12 mouse cellular contexts compared by ENCODE assay signal in genomic region chr1:78193465-78193991, GRCm38 (mm10). TPM values are rescaled to one million over a fixed set of nuclear protein-coding genes. Genes with fewer than 3 reads are reported as not detected.
DNase-seq lines count a peak whose midpoint lies in the region; ATAC-seq and TF ChIP-seq lines count a peak whose summit lies in the region.
"Had no signal": no experiment of that assay in that cellular context is flagged by ENCODE, and none has a peak within 500 bp of the region (broad histone marks: within the 10 kb centered on the region; RNA-seq: fewer than 3 reads in every experiment).

No protein-coding gene starts in this region.

- no peak for ATAC-seq in liver, postnatal 0 days
- no peak for ATAC-seq in liver, embryonic 12.5 days
- ATAC-seq in neural tube, embryonic 11.5 days (ENCODE audit: insufficient read depth, low FRiP score, low TSS enrichment) = no peak

- H3K9me3 ChIP-seq in liver, postnatal 0 days (ENCODE audit: low read length) = no peaks in the 10 kb centered on the region
- H3K9me3 ChIP-seq in liver, embryonic 12.5 days (replicated peaks) = no peaks in the 10 kb centered on the region
- no peaks in the 10 kb centered on the region for H3K9me3 ChIP-seq in limb, embryonic 10.5 days (replicated peaks)
- no peaks in the 10 kb centered on the region for H3K9me3 ChIP-seq in neural tube, embryonic 11.5 days (ENCODE audit: control insufficient read depth, low read length)

- H3K4me2 ChIP-seq in liver, postnatal 0 days (ENCODE audit: low read depth, low read length) = no peak overlapping the region
- no peak overlapping the region for H3K4me2 ChIP-seq in liver, embryonic 12.5 days
- H3K4me2 ChIP-seq in neural tube, embryonic 11.5 days (ENCODE audit: low read depth) = peak overlapping the region; percentile 78
- H3K4me2 ChIP-seq: heart, embryonic 11.5 days had no signal

- TF ChIP-seq CTCF in liver, postnatal 0 days (IDR thresholded peaks at IDR 0.05; ENCODE audit: low read depth) = no peak

- no peak overlapping the region for H3K27ac ChIP-seq in liver, postnatal 0 days (ENCODE audit: low read depth)
- no peak overlapping the region for H3K27ac ChIP-seq in liver, embryonic 12.5 days
- H3K27ac ChIP-seq in limb, embryonic 10.5 days = no peak overlapping the region
- H3K27ac ChIP-seq in neural tube, embryonic 11.5 days (ENCODE audit: low read depth, low read length) = peak overlapping the region; percentile 95; the same call in 1 of the 2 replicates
- H3K27ac ChIP-seq: liver, embryonic 14.5 days had no signal

- peaks cover 9% of the 10 kb centered on the region for H3K4me1 ChIP-seq in liver, postnatal 0 days (ENCODE audit: insufficient read depth)
- peaks cover 10% of the 10 kb centered on the region; the same call in 1 of the 2 replicates for H3K4me1 ChIP-seq in liver, embryonic 12.5 days
- peaks cover 40% of the 10 kb centered on the region for H3K4me1 ChIP-seq in limb, embryonic 10.5 days
- peaks cover 5% of the 10 kb centered on the region for H3K4me1 ChIP-seq in neural tube, embryonic 11.5 days (ENCODE audit: control insufficient read depth, insufficient read depth, low read length)

- no peaks in the 10 kb centered on the region for H3K36me3 ChIP-seq in liver, postnatal 0 days (replicated peaks; ENCODE audit: insufficient read depth, low read length)
- no peaks in the 10 kb centered on the region for H3K36me3 ChIP-seq in liver, embryonic 12.5 days
- no peaks in the 10 kb centered on the region for H3K36me3 ChIP-seq in limb, embryonic 10.5 days
- H3K36me3 ChIP-seq in neural tube, embryonic 11.5 days (ENCODE audit: control insufficient read depth, insufficient read depth, low read length) = no peaks in the 10 kb centered on the region

- 3% methylated on average over 20 of the region's 20 CpGs for WGBS in liver, postnatal 0 days (ENCODE audit: insufficient replicate concordance)
- WGBS in liver, embryonic 12.5 days (ENCODE audit: insufficient replicate concordance) = 3% methylated on average over 20 of the region's 20 CpGs
- WGBS in limb, embryonic 10.5 days = under 1% methylated on average over 20 of the region's 20 CpGs
- 1% methylated on average over 20 of the region's 20 CpGs for WGBS in neural tube, embryonic 11.5 days

- peak overlapping the region; percentile 19; the same call in 1 of the 2 replicates for H3K4me3 ChIP-seq in liver, postnatal 0 days (ENCODE audit: low read depth, low read length)
- H3K4me3 ChIP-seq in liver, embryonic 12.5 days = no peak overlapping the region
- H3K4me3 ChIP-seq in limb, embryonic 10.5 days = peak overlapping the region; percentile 33
- H3K4me3 ChIP-seq in neural tube, embryonic 11.5 days (ENCODE audit: low read depth, low read length) = peak overlapping the region; percentile 69

- H3K27me3 ChIP-seq in liver, postnatal 0 days (ENCODE audit: insufficient read depth, low read length) = peaks cover 99% of the 10 kb centered on the region
- peaks cover 99% of the 10 kb centered on the region for H3K27me3 ChIP-seq in liver, embryonic 12.5 days (replicated peaks)
- peaks cover 100% of the 10 kb centered on the region for H3K27me3 ChIP-seq in limb, embryonic 10.5 days (ENCODE audit: low read depth, poor library complexity, severe bottlenecking)
- H3K27me3 ChIP-seq in neural tube, embryonic 11.5 days (ENCODE audit: control insufficient read depth, insufficient read depth, low read length) = peaks cover 77% of the 10 kb centered on the region

- peak; percentile 37 for DNase-seq in embryo, embryonic 10 days (ENCODE audit: low spot score)
- DNase-seq in embryo, embryonic 10.5 days (ENCODE audit: low spot score) = no peak
- DNase-seq in liver, postnatal 0 days = no peak
- DNase-seq in limb, embryonic 10.5 days (ENCODE audit: low spot score) = peak; percentile 54
- peak; percentile 59 for DNase-seq in neural tube, embryonic 11.5 days (ENCODE audit: low spot score)
- no peak for DNase-seq in natural killer cell, adult 2 months (ENCODE audit: low spot score in 2 of 2)
- DNase-seq in thymus, postnatal 10 days (ENCODE audit: low spot score in 2 of 2) = no peak
- DNase-seq: kidney, postnatal 4 days had no signal

- H3K9ac ChIP-seq in liver, postnatal 0 days (replicated peaks) = no peak overlapping the region
- H3K9ac ChIP-seq in liver, embryonic 12.5 days = no peak overlapping the region
- H3K9ac ChIP-seq in neural tube, embryonic 11.5 days (ENCODE audit: low read length) = peak overlapping the region; percentile 91
- H3K9ac ChIP-seq: liver, embryonic 14.5 days had no signal

- TF ChIP-seq EP300 in liver, postnatal 0 days (IDR thresholded peaks at IDR 0.05; ENCODE audit: low read depth) = no peak

RNA-seq across cellular contexts. Expression of gene Pax3, which starts 3.4 kb away (rescaled TPM):
- polyA plus RNA-seq in liver, postnatal 0 days (2015; fragmentation: Nextera tagmentation; extraction: Ambion mirVana) = not detected in 2 replicates
- 0.04 TPM in 1 of 2 replicates, not detected in the other for polyA plus RNA-seq in liver, embryonic 12.5 days (2016; fragmentation: Nextera tagmentation; extraction: Ambion mirVana)
- polyA plus RNA-seq in limb, embryonic 10.5 days (2016; fragmentation: Nextera tagmentation; extraction: Ambion mirVana) = 11.5 and 12.6 TPM in 2 replicates
- polyA plus RNA-seq in neural tube, embryonic 11.5 days (2014; fragmentation: Nextera tagmentation; extraction: Ambion mirVana) = 36.2 and 42.8 TPM in 2 replicates
- polyA plus RNA-seq: liver, embryonic 14.5 days; stomach, embryonic 14.5 days had no signal

Comparison
In these comparisons a context has a peak if more than half of its experiments do, and no peak if none do; other contexts are left out.
1. DNase-seq: peak in embryo, embryonic 10 days (single experiment), limb, embryonic 10.5 days (single experiment) and neural tube, embryonic 11.5 days (single experiment); none in embryo, embryonic 10.5 days (single experiment), liver, postnatal 0 days (single experiment), natural killer cell, adult 2 months (0 of 2) and thymus, postnatal 10 days (0 of 2).
2. RNA of gene Pax3, which starts 3.4 kb away (polyA plus RNA-seq): 36.2 to 42.8 TPM in neural tube, embryonic 11.5 days and 11.5 to 12.6 TPM in limb, embryonic 10.5 days; 0.04 TPM in liver, embryonic 12.5 days and not detected in liver, postnatal 0 days; every median in the first group is over 10 times any median in the second.